Mouse (Mus musculus) embryonic fibroblast, embryonic 13.5 days (primary cell): ENCODE results near the gene Tars2.

Source experiments
- CTCF ChIP-seq: IDR thresholded peaks from 2 replicates; pipeline ENCODE4 v1.5.1; 2011; ENCODE audit warnings: mild to moderate bottlenecking, control low read depth, low read length, moderate library complexity, borderline replicate concordance; ENCODE audit not compliant: insufficient read depth
- POLR2A ChIP-seq: IDR thresholded peaks from 2 replicates; pipeline ENCODE4 v1.6.1; 2011; ENCODE audit warnings: low read depth, mild to moderate bottlenecking, control low read depth, low read length, moderate library complexity

DNA sequence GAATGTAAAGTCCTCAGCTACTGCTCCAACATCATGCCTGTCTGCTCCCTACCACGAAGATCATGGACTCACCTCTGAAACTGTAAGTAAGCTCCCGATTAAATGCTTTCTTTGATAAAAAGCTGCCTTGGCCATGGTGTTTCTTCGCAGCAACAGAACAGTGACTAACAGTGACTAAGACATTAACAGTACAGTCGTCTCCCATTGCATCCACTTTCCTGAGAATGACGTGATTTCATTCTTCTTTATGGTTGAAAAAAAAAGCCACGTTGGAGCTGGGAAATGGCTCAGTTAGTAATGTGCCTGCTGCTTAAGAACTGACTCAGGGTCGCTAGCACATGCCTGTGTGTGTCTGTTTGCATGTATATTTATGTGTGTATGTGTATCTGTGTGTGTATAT, 34.1 kb downstream of the Tars2 start:
- TF ChIP-seq CTCF (no peak), POLR2A (peak; percentile 38; the same call in 1 of the 2 replicates)
